Mouse (Mus musculus): ENCODE data around the gene Akap10. TPM values are rescaled to one million over a fixed set of nuclear protein-coding genes. Genes with fewer than 3 reads are reported as not detected.

The Akap10 gene
- total RNA-seq, 1 experiment from 2014 or later: 56.3 TPM

DNA sequence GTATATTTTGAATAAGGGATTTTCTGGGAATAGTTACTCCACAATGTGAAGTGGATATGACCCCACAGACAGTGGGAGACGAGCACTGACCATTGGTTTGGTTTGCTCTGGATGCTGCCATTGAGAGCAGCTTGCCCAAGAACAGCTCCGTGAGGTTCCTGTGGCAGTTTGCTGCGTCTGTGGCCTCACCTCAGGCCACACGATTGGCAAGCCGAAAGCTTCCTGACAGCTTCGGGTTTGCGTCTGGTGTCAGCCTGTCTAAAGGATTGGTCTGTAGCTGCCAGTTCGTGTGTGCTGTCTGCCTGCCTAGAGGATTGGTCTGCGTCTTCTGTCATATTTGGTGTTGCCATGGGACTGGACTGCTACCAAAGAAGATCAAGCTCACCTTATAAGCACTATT, 14.4 kb upstream of the Akap10 start:
- ATAC-seq (ENCODE audit: extremely low read depth, insufficient number of reproducible peaks, low FRiP score, poor library complexity, severe bottlenecking): no peak

- ATAC-seq (ENCODE audit: extremely low read depth, insufficient number of reproducible peaks, low FRiP score, poor library complexity, severe bottlenecking): no peak
Measured at GRCm38 (mm10) chr11:61942903-61943302, 12.9 kb upstream of the Akap10 start.

- ATAC-seq (ENCODE audit: extremely low read depth, insufficient number of reproducible peaks, low FRiP score, poor library complexity, severe bottlenecking): no peak
Measured at GRCm38 (mm10) chr11:61937761-61938160, 7.7 kb upstream of the Akap10 start.

DNA sequence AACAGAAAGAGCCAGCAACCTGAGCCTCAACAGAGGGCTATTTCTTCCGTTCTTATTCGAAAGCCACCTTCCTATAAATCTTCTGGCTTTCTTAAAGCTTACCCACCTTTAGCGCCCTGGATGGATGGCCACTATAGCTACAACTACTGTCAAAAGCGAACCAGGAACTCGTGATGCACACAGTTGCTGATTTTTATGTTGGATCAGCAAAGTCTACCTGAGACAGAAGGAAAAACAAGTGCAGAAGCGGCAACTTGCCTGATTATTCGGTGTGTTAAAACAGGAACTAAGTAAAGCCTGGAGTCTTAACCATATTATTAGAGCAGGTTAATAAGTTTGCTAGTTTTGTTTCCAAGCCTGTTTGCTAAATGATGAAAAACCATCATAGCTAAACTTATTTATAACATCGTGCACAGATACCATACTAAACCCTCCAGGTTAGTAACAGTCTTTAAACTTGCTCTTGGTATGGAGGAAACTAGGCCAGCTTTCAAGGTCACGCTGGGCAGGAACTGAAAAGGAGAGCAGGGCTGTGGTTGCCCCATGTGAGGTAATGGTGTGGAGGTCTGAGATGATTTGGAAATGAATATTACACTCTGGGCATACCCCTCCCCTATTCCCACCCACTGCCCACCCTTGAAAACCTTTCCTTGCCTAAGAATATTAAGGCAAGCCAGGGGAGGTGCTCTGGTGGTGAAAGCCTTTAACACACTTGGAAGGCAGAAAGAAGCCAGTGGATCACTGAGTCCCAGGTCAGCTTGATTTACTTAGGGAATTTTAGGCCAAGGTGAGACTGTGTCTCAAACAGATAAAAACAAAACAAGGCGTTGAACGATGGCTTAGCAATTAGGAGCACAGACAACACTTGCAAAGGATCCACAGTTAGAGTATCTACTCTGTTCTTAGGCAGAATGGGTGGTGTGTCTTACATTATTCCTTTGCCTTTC, 861 bp upstream of the Akap10 start:
- no peak for ATAC-seq (ENCODE audit: extremely low read depth, insufficient number of reproducible peaks, low FRiP score, poor library complexity, severe bottlenecking)

GRCm38 (mm10) chr11:61929323-61930097, 542 bp downstream of the Akap10 start:
- no peak for ATAC-seq (ENCODE audit: extremely low read depth, insufficient number of reproducible peaks, low FRiP score, poor library complexity, severe bottlenecking)

GRCm38 (mm10) chr11:61923309-61923708, 6.7 kb downstream of the Akap10 start:
- no peak for ATAC-seq (ENCODE audit: extremely low read depth, insufficient number of reproducible peaks, low FRiP score, poor library complexity, severe bottlenecking)

DNA sequence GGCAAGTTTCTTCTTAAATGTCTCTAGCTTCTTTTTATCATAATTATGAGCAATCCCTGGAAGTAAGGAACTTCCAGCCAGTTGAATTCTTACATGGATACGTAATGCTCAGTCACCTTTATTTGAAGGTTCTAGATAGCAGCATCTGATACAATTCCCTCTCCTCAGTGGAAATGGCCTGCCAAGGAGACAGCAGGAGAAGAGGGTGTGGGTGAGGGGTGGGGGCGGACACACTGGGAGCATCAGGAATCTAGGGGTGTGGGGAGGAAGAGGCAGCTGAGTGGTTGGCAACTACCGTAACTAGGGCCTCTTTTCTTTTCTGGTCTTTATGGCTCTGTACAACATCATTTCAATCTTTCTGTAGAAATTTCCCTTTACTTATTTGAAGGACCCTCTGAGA, 10.3 kb downstream of the Akap10 start:
- no peak for ATAC-seq (ENCODE audit: extremely low read depth, insufficient number of reproducible peaks, low FRiP score, poor library complexity, severe bottlenecking)

DNA sequence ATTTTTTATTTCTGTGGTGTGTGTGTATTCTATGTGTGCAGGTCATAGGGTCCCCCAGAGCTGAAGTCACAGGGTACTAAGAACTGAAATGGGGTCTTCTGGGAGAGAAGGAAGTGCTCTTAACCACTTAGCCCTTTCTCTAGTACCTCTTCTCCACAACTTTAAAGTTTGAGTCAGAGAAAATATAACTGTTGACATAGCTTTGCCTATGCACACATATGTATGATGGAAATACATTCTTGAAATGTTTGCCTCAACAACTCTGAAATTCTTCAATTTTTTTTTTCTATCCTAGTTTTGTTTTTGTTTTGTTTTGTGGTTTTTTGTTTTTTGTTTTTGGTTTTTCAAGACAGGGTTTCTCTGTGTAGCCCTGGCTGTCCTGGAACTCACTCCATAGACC, 21.7 kb downstream of the Akap10 start:
- no peak for ATAC-seq (ENCODE audit: extremely low read depth, insufficient number of reproducible peaks, low FRiP score, poor library complexity, severe bottlenecking)

- ATAC-seq (ENCODE audit: extremely low read depth, insufficient number of reproducible peaks, low FRiP score, poor library complexity, severe bottlenecking): no peak
Measured at GRCm38 (mm10) chr11:61882183-61882582, 47.9 kb downstream of the Akap10 start.

- ATAC-seq (ENCODE audit: extremely low read depth, insufficient number of reproducible peaks, low FRiP score, poor library complexity, severe bottlenecking): no peak
Measured at GRCm38 (mm10) chr11:61879921-61880320, 50.1 kb downstream of the Akap10 start.

GRCm38 (mm10) chr11:61871881-61872280, 58.2 kb downstream of the Akap10 start:
- ATAC-seq (ENCODE audit: extremely low read depth, insufficient number of reproducible peaks, low FRiP score, poor library complexity, severe bottlenecking): no peak

DNA sequence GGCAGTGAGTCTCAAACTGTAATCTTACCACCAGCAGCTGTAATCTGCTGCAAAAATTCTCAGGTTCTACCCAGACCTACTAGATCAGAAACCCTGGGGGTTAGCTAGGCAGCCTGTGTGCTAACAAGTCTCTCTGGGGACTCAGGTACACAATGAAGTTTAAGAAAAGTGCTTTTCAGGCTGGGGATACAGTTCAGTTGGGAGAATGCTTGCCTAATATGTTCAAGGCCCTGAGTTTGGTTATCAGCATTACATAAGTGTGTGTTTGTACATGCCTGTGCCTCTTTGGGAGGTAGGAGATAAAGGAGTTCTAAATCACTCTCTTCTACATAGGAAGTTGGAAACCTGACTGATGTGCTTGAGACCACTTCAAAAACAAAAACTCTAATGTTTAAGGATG, 63.2 kb downstream of the Akap10 start:
- ATAC-seq (ENCODE audit: extremely low read depth, insufficient number of reproducible peaks, low FRiP score, poor library complexity, severe bottlenecking): no peak

DNA sequence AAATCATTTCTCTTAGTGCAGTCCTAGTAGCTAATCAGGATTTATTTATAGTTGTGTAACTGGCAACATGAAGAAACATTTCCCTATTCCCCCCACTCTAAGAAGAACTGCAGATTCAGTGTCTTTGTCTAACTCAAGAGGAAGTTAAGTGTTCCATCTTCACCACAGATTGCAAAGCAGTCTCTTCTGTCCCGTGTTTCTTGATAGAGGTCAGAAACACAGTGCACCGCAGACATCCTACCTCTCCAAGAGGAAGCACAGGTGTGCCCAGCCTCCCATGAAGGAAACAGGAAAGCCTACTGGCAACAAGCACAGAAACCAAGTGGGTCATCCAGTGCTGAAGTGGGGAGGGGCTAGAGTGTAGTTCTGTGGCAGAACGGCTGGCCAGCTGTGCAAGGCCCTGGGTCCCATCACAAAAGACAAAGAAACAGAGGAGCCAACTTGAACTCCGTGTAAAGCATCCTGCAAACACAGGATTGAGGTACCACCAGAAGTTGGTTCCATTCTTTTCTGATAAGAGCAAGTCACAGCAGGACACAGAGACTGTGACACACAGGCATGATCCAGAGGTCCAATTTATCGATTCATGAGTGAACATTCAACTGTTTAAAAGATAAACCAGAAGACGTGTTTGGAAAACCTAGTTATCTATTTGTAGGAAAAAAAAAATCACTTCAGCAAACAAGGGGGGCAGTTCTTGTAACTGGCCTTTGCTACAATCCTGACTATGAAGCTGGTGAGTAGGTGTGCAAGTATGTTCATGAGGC, 68.1 kb downstream of the Akap10 start:
- no peak for ATAC-seq (ENCODE audit: extremely low read depth, insufficient number of reproducible peaks, low FRiP score, poor library complexity, severe bottlenecking)

GRCm38 (mm10) chr11:61859316-61859715, 70.7 kb downstream of the Akap10 start:
- no peak for ATAC-seq (ENCODE audit: extremely low read depth, insufficient number of reproducible peaks, low FRiP score, poor library complexity, severe bottlenecking)

DNA sequence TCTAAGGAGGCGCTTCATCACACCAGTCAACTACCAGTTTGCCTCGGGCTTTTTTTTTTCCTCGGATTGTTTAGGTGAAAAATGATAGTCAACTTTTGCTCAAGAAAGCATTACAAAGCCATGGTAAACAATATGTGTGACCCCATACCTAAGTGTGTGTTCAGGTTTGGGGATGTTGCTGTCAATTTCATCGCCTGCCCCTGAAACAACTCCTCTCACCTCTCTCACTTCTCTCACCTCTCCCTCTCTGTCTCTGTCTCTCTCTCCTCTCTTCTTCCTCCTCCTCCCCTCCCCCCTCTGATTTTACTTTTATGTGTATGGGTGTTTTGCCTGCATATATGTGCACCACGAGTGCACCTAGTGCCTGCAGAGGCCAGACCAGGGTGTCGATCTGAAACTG, 74.5 kb downstream of the Akap10 start:
- ATAC-seq (ENCODE audit: extremely low read depth, insufficient number of reproducible peaks, low FRiP score, poor library complexity, severe bottlenecking): no peak

GRCm38 (mm10) chr11:61854988-61855411, 75.1 kb downstream of the Akap10 start, which contains the start of gene Ulk2:
Ulk2 (minus strand) TSS chr11:61855073.
- ATAC-seq (ENCODE audit: extremely low read depth, insufficient number of reproducible peaks, low FRiP score, poor library complexity, severe bottlenecking): peak; percentile 62

DNA sequence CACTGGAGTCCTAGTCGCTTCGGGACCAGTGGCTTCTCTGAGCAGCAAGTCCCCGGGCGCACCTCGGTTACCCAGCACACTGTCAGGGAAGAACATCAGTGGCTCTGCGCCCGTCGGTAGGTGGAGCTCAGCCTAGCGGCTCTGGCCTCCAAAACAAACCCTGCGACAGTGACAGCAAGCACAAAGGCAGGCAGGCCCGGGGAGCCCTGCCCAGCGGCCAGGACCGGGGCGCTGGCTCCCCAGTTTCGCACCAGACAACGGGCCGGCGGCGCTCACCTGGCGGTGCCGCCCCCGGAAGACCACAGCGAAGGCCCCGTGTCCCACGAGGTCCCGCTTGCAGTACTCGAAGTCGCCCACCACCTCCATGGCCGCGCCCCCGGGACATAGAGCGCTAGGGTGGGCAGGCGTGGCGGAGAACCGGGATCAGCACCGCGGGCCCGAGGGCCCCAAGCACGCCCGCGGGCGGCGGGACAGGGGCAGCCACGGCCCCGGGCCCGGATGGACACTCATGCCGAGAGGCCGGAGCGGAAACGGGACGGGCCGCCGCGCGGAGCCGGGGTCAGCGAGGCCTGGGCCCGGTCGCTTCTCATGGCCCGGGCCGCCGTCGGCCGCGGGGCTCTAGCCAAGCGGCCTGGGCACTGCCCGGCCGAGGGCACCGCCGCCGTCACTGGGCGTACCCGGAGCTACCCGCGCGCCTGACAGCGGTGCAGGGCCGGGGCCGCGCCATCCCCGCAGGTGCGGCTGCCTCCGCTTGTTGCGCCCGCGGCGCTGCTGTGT, 75.7 kb downstream of the Akap10 start:
- ATAC-seq (ENCODE audit: extremely low read depth, insufficient number of reproducible peaks, low FRiP score, poor library complexity, severe bottlenecking): peak; percentile 82

- no peak for ATAC-seq (ENCODE audit: extremely low read depth, insufficient number of reproducible peaks, low FRiP score, poor library complexity, severe bottlenecking)
Measured at GRCm38 (mm10) chr11:61853659-61854058, 76.4 kb downstream of the Akap10 start.

Measured in neutrophil, adult 5-6 weeks (primary cell).